Mouse (Mus musculus): ENCODE measurements at regions not wholly inside any gene's neighbourhood (a gene's known extent, or its start where the extent isn't known, plus 50 kb on each side); places are given as distances from the start of the nearest gene placed in this dataset.

DNA sequence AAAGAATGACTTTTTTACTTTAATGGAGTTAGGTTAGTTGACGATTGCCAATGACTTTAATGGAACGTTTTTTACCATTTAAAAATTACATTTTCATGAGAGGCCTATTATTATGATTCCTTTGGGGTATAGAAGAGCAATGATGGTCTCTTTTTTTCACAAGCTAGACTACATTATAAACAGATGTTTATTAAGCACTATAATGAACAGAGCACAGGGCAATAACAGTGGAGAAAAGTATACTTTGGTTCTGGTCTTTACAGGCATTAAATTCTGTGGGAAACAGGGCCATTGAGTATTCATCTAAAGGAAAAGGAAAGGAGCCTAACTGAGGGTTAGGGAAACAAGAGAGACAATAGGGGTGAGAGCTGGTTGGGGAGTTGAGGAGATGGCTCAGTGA lies 199.0 kb upstream of the Actbl2 start:
- Histone ChIP-seq H3K27me3 (ENCODE audit: insufficient read depth, low read length) (no peaks in the 10 kb centered on the region), H3K9ac (no peak overlapping the region), H3K27ac (ENCODE audit: low read depth, low read length) (no peak overlapping the region), H3K4me1 (ENCODE audit: insufficient read depth) (no peaks in the 10 kb centered on the region), H3K4me2 (ENCODE audit: low read depth) (no peak overlapping the region), H3K4me3 (ENCODE audit: low read depth, low read length) (no peak overlapping the region), H3K36me3 (ENCODE audit: insufficient read depth) (no peaks in the 10 kb centered on the region), H3K9me3 (ENCODE audit: low read length) (no peaks in the 10 kb centered on the region)
- DNase-seq (no peak), ATAC-seq (no peak)
- WGBS: 77% methylated on average over 2 of the region's 2 CpGs
- TF ChIP-seq CTCF (IDR thresholded peaks at IDR 0.05; ENCODE audit: low read depth): no peak

DNA sequence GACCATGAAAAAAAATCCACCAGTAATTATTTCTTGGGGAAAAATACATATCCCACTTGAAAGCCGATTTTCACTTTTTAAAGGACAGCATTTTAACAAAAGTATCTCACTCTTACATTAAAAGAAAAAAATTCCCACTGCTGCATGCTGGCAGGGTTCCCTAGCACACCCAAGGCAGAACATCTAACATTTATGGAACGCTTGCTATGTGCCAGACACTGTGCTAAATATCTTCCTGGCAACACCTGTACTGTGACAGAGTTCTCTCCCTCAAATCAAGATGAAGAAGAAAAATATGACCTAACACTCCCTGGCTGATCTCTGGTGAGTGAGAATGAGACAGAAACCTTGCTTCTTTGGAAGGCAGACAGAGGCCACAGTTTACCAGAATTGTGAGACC lies 167.1 kb upstream of the Actbl2 start:
- TF ChIP-seq CTCF (IDR thresholded peaks at IDR 0.05; ENCODE audit: low read depth): no peak
- H3K4me1 ChIP-seq (ENCODE audit: insufficient read depth): no peaks in the 10 kb centered on the region
- DNase-seq: no peak
- no peak overlapping the region for H3K4me2 ChIP-seq (ENCODE audit: low read depth)
- H3K27me3 ChIP-seq (ENCODE audit: insufficient read depth, low read length): no peaks in the 10 kb centered on the region
- no peaks in the 10 kb centered on the region for H3K9me3 ChIP-seq (ENCODE audit: low read length)
- no peaks in the 10 kb centered on the region for H3K36me3 ChIP-seq (ENCODE audit: insufficient read depth)
- ATAC-seq: no peak
- no peak overlapping the region for H3K9ac ChIP-seq
- 81% methylated on average over 2 of the region's 2 CpGs for WGBS
- H3K4me3 ChIP-seq (ENCODE audit: low read depth, low read length): no peak overlapping the region
- no peak overlapping the region for H3K27ac ChIP-seq (ENCODE audit: low read depth, low read length)

DNA sequence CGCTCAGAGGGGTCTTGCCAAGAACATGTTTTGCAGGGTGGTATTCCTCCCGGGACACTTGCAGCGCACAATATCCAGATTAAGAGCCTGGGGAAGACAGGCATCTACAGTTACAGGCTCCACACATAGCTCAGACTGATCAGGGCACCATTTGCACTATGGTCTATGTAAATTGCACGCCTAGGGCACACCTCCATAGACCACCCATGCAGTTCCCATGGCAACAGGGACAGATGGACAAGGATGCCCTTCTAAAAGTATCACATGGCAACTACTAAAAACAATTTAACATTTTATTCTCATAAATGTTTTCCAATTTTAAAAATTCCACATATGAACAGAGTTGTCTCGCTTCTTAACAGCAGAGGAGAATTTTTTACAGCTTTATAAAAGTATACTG lies 158.7 kb upstream of the Actbl2 start:
- DNase-seq: no peak
- H3K27me3 ChIP-seq (ENCODE audit: insufficient read depth, low read length): no peaks in the 10 kb centered on the region
- H3K27ac ChIP-seq (ENCODE audit: low read depth, low read length): no peak overlapping the region
- H3K4me1 ChIP-seq (ENCODE audit: insufficient read depth): no peaks in the 10 kb centered on the region
- 82% methylated on average over 5 of the region's 5 CpGs for WGBS
- H3K36me3 ChIP-seq (ENCODE audit: insufficient read depth): no peaks in the 10 kb centered on the region; the same call in 1 of the 2 replicates
- TF ChIP-seq CTCF (IDR thresholded peaks at IDR 0.05; ENCODE audit: low read depth): no peak
- H3K9ac ChIP-seq: no peak overlapping the region
- no peak overlapping the region for H3K4me2 ChIP-seq (ENCODE audit: low read depth)
- ATAC-seq: no peak
- no peak overlapping the region for H3K4me3 ChIP-seq (ENCODE audit: low read depth, low read length)
- H3K9me3 ChIP-seq (ENCODE audit: low read length): no peaks in the 10 kb centered on the region

DNA sequence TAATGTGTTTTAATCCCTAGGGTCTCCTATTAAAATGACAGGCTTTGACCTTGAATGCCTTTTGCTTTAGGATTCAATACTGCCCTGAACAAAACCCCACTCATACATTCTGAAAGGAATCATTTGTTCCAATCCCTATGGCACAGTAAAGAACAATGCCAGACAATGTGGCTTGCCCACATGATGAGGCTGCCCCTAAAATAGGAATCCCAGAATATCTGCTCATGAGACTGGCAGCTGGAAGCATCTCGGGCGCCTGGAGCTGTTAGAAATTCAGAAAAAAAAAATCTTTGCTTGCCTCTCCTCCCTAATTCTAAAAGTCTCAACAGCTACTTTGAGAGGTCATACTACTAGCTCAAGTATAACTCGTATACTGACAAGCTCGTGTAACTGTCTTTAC lies 157.5 kb upstream of the Actbl2 start:
- DNase-seq: no peak

DNA sequence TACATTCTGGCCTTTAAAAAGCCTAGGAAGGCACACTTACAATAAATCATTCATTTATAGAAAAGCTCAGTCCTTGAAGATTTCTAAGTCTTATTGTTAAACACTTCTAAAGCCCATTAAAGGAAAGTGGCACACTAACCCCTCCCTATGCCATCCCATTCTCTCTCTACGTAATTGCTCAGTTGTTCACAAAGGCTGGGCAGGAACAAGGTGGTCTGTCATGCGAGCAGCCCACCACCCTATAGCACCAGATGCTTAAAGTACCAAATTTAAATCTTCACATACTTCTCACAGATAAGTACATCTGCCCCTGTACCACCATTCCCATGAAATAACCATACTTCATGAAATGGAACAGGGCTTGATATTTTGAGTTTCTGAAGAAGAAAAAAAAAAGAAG lies 156.1 kb upstream of the Actbl2 start:
- no peak overlapping the region for H3K27ac ChIP-seq (ENCODE audit: low read depth, low read length)
- H3K27me3 ChIP-seq (ENCODE audit: insufficient read depth, low read length): no peaks in the 10 kb centered on the region
- no peaks in the 10 kb centered on the region for H3K4me1 ChIP-seq (ENCODE audit: insufficient read depth)
- H3K9ac ChIP-seq: no peak overlapping the region
- H3K9me3 ChIP-seq (ENCODE audit: low read length): no peaks in the 10 kb centered on the region
- ATAC-seq (no peak), DNase-seq (no peak)
- no peak for TF ChIP-seq CTCF (IDR thresholded peaks at IDR 0.05; ENCODE audit: low read depth)
- 35% methylated on average over 2 of the region's 2 CpGs for WGBS
- no peak overlapping the region for H3K4me3 ChIP-seq (ENCODE audit: low read depth, low read length)
- H3K4me2 ChIP-seq (ENCODE audit: low read depth): no peak overlapping the region
- no peaks in the 10 kb centered on the region; the same call in 1 of the 2 replicates for H3K36me3 ChIP-seq (ENCODE audit: insufficient read depth)

More for the DNA sequence above, 157.5 kb upstream of the Actbl2 start:
- no peak overlapping the region for H3K4me3 ChIP-seq (ENCODE audit: low read depth, low read length)
- no peak for ATAC-seq
- no peak overlapping the region for H3K27ac ChIP-seq (ENCODE audit: low read depth, low read length)
- no peak overlapping the region for H3K9ac ChIP-seq
- TF ChIP-seq CTCF (IDR thresholded peaks at IDR 0.05; ENCODE audit: low read depth): no peak
- H3K36me3 ChIP-seq (ENCODE audit: insufficient read depth): no peaks in the 10 kb centered on the region; the same call in 1 of the 2 replicates
- 83% methylated on average over 4 of the region's 4 CpGs for WGBS
- no peaks in the 10 kb centered on the region for H3K9me3 ChIP-seq (ENCODE audit: low read length)
- no peaks in the 10 kb centered on the region for H3K4me1 ChIP-seq (ENCODE audit: insufficient read depth)
- H3K27me3 ChIP-seq (ENCODE audit: insufficient read depth, low read length): no peaks in the 10 kb centered on the region
- H3K4me2 ChIP-seq (ENCODE audit: low read depth): no peak overlapping the region

DNA sequence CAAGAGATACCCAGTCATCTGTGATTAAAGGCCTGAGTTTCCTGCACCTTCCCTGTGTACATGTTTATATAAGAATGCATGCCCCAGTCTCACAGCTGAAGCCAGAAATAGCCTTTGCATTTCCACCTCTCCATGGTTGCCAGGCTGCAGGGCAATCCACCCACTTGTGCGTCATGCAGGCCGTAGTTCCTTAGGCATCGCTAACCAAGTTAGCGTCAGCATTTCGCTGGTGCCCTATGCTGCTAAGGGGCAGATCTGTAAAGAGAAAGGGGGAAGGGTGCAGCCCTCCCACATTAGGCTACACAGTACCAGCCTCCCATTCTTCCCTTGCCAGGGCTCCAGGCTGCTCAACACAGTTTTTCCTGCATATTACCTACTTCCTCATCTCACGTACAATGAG lies 155.6 kb upstream of the Actbl2 start:
- Histone ChIP-seq H3K27me3 (ENCODE audit: insufficient read depth, low read length) (no peaks in the 10 kb centered on the region), H3K9ac (no peak overlapping the region), H3K9me3 (ENCODE audit: low read length) (no peaks in the 10 kb centered on the region), H3K4me2 (ENCODE audit: low read depth) (no peak overlapping the region), H3K4me1 (ENCODE audit: insufficient read depth) (no peaks in the 10 kb centered on the region), H3K36me3 (ENCODE audit: insufficient read depth) (no peaks in the 10 kb centered on the region; the same call in 1 of the 2 replicates), H3K4me3 (ENCODE audit: low read depth, low read length) (no peak overlapping the region), H3K27ac (ENCODE audit: low read depth, low read length) (no peak overlapping the region)
- DNase-seq (no peak), ATAC-seq (no peak)
- WGBS: 73% methylated on average over 6 of the region's 6 CpGs
- no peak for TF ChIP-seq CTCF (IDR thresholded peaks at IDR 0.05; ENCODE audit: low read depth)

DNA sequence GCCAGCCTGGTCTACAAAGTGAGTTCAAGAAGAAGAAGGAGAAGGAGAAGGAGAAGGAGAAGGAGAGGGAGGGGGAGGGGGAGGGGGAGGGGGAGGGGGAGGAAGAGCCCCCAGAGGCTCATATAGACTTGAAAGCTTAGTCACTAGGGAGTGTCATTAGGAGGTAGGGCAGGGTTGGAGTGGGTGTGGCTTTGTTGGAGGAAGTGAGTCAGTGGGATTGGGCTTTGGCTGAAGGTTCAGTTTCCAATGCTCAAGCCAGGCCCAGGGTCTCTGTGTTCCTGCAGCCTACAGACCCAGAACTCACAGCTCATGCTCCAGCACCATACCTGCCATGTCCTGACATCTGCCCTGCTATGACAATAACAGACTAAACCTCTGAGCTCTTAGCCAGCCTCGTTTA lies 154.4 kb upstream of the Actbl2 start:
- ATAC-seq: no peak
- WGBS: 77% methylated on average over 1 of the region's 1 CpGs
- H3K27me3 ChIP-seq (ENCODE audit: insufficient read depth, low read length): no peaks in the 10 kb centered on the region

More for the DNA sequence above, 154.4 kb upstream of the Actbl2 start:
- H3K4me1 ChIP-seq (ENCODE audit: insufficient read depth): no peaks in the 10 kb centered on the region
- no peak overlapping the region for H3K4me3 ChIP-seq (ENCODE audit: low read depth, low read length)
- no peak overlapping the region for H3K27ac ChIP-seq (ENCODE audit: low read depth, low read length)
- no peak overlapping the region for H3K9ac ChIP-seq
- no peak overlapping the region for H3K4me2 ChIP-seq (ENCODE audit: low read depth)
- no peak for TF ChIP-seq CTCF (IDR thresholded peaks at IDR 0.05; ENCODE audit: low read depth)
- no peaks in the 10 kb centered on the region; the same call in 1 of the 2 replicates for H3K36me3 ChIP-seq (ENCODE audit: insufficient read depth)
- no peak for DNase-seq
- no peaks in the 10 kb centered on the region for H3K9me3 ChIP-seq (ENCODE audit: low read length)

Data from forebrain, postnatal 0 days (tissue).